Mouse (Mus musculus) pancreas, adult 10 weeks (tissue): ENCODE data around the gene Bptf. TPM values are rescaled to one million over a fixed set of nuclear protein-coding genes. Genes with fewer than 3 reads are reported as not detected.

ENCODE experiments used
- polyA plus RNA-seq: library from polyadenylated mRNA; stranded (reverse); fragments of 350-450 nt; fragmentation: Illumina TruSeq; extraction: RNeasy Lipid Tissue Mini Kit (QIAGEN cat#74804); gene quantifications from one replicate; pipeline ENCODE4 v1.2.3, GENCODE M21; 2015; ENCODE audit warnings: low read depth, low replicate concordance; ENCODE audit not compliant: insufficient read depth

Bptf gene
- polyA plus RNA-seq, result 11.3 TPM

GRCm38 (mm10) chr11:107131749-107132421, at the start of gene Bptf:
Gene Bptf, minus strand, starts transcription at chr11:107132127.

DNA sequence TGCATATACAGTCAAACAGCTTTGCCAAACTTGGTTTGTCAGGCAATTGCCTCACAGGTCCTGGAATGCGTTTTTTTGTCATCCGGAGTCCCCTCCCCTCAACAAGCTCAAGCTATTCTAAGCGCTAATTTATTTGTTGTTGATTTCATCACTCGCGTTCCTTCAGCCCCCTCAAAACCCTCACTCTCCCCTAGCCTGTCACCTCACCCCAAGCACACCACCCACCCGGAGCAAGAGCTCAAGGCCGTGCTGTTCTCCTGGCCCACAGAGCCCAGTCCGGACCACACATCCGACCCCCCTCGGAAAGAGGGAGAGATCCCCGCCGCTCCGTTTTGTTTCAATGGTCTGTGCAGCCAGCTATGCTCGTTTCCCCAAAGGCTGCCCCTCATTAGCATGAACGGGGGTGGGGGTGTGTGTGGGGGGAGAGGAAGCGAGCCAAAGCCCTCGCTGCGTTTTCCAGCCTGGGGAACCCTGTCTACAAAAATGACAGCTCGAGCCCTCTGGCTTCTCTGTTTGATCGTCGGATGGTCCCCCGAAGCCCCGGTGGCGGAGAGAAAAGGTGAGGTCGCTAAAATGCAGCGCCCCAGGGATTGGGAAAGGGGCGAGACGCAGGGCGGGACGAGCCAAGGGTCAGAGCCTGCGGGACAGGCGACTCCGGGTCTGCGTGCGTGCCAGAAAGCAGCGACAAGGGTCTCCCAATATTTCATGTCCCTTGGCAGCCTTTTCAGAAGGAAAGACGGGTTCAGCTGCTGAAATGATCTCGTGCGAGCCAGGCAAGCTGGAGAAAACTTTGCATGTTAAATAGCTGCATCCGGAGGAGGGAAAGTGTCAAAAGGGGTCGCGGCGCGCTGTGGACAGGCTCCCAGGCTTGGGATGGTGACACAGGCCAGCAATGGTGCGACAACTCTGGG, 106.3 kb downstream of the Bptf start, which contains the start of gene 1810010H24Rik:
1810010H24Rik (plus strand) TSS at position 271 of the 911 bp plus-strand sequence.

GRCm38 (mm10) chr11:106999151-106999948, 132.6 kb downstream of the Bptf start, which contains the start of gene Kpna2:
Gene Kpna2, minus strand, starts transcription at chr11:106999541.

Other genes with a start within 250 kb of the Bptf start
- gene Smurf2, start 211.4 kb downstream of the Bptf start, polyA plus RNA-seq, result 6.0 TPM
- gene Kpna2, start 132.6 kb downstream of the Bptf start, polyA plus RNA-seq, result 6.5 TPM
- 1.6 TPM for gene 1810010H24Rik, start 106.4 kb downstream of the Bptf start, polyA plus RNA-seq
- gene Nol11, start 57.3 kb upstream of the Bptf start, polyA plus RNA-seq, result 5.9 TPM